Mouse (Mus musculus) forebrain, embryonic 16.5 days (tissue): ENCODE results near the gene Runx1. TPM values are rescaled to one million over a fixed set of nuclear protein-coding genes. Genes with fewer than 3 reads are reported as not detected.

Source experiments
- ATAC-seq: fragments of 200-750 bp; cut with Nextera tagmentation; 2 replicates; pipeline ENCODE4 v1.8.0; 2017; ENCODE audit warnings: mild to moderate bottlenecking, moderate library complexity
- H3K27ac ChIP-seq: fragments of 300-500 bp; sonication (generic); 2 replicates; pipeline ENCODE4 v1.5.1; 2014; ENCODE audit warnings: low read length, control low read depth
- H3K27me3 ChIP-seq: fragments of 300-500 bp; sonication (generic); replicated peaks from 2 replicates; pipeline ENCODE4 v1.6.1; 2014; ENCODE audit warnings: low read length; ENCODE audit not compliant: control insufficient read depth, insufficient read depth
- H3K36me3 ChIP-seq: fragments of 300-500 bp; sonication (generic); 2 replicates; pipeline ENCODE4 v1.6.1; 2014; ENCODE audit not compliant: control insufficient read depth, insufficient read depth
- H3K4me1 ChIP-seq: fragments of 300-500 bp; sonication (generic); replicated peaks from 2 replicates; pipeline ENCODE4 v1.6.1; 2014; ENCODE audit warnings: low read length; ENCODE audit not compliant: control insufficient read depth, insufficient read depth
- H3K4me2 ChIP-seq: fragments of 300-500 bp; sonication (generic); 2 replicates; pipeline ENCODE4 v1.6.1; 2014; ENCODE audit warnings: mild to moderate bottlenecking, low read length, control low read depth
- H3K4me3 ChIP-seq: fragments of 300-500 bp; sonication (generic); replicated peaks from 2 replicates; pipeline ENCODE4 v1.5.1; 2014; ENCODE audit warnings: mild to moderate bottlenecking, low read length, control low read depth
- H3K9ac ChIP-seq: fragments of 300-500 bp; sonication (generic); replicated peaks from 2 replicates; pipeline ENCODE4 v1.6.1; 2014; ENCODE audit warnings: low read depth, low read length, control low read depth
- H3K9me3 ChIP-seq: fragments of 300-500 bp; sonication (generic); 2 replicates; pipeline ENCODE4 v1.6.1; 2016; ENCODE audit warnings: low read length; ENCODE audit not compliant: control insufficient read depth
- WGBS: fragments of 180-500 bp; shearing (Covaris S2); extraction: QIAGEN DNeasy Blood & Tissue Kit; methylation state at CpG from one replicate; pipeline ENCODE4 v1.1.7; 2014; 5-methylcytosine and 5-hydroxymethylcytosine counted together
- polyA plus RNA-seq: library from polyadenylated mRNA; unstranded; fragments of >200 nt; fragmentation: Nextera tagmentation; extraction: Ambion mirVana; gene quantifications from 2 replicates; pipeline ENCODE4 v1.2.1, GENCODE M21; 2015

Gene Runx1
- polyA plus RNA-seq, 1 experiment from 2014 or later, result 0.48 TPM

DNA sequence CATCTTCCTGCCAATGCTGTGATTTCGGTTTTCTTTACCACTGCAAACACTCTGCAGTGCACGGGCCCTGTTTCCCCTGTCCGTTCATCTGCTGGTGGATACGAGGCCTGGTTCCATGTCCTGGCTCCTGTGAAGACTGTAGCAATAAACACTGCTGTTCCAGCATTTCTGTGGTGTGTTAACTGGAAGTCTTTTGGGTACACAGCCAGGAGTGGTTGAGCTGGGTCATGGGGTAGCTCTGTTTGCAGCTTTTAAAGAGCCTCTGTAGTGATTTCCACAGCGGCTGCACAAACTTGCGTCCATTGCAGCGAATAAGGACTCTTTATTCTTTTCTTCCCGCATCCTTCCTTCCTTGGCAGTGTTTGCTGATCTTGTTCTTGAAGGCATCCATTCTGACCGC lies 248.6 kb downstream of the Runx1 start:
- 81% methylated on average over 9 of the region's 9 CpGs for WGBS
- ATAC-seq, result no peak
- Histone ChIP-seq H3K9ac (no peak overlapping the region), H3K4me2 (no peak overlapping the region), H3K9me3 (no peaks in the 10 kb centered on the region), H3K36me3 (no peaks in the 10 kb centered on the region), H3K4me1 (no peaks in the 10 kb centered on the region), H3K4me3 (no peak overlapping the region), H3K27me3 (no peaks in the 10 kb centered on the region), H3K27ac (no peak overlapping the region)

DNA sequence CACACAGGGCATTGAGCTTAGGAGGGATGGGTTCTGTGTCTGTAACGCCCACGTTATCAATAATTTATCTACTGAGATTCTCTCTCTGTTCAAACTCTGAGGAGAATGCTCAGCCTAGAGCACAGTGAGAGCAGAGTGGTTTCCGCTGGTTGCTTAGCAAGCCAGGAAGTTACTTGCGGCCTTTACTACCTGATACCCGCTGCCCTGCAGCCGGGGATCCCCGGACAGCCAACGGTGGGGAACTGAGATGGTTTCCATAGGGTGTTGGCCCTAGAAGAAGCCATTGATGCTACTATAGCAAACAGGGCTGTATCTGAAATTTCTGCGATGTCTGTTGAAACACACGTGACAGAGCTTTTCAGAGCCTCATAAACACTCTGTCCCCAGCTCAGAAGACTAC lies 250.2 kb downstream of the Runx1 start:
- no peaks in the 10 kb centered on the region for H3K9me3 ChIP-seq
- H3K4me2 ChIP-seq, result no peak overlapping the region
- no peak overlapping the region for H3K9ac ChIP-seq
- no peak overlapping the region for H3K27ac ChIP-seq
- no peaks in the 10 kb centered on the region for H3K27me3 ChIP-seq
- H3K4me1 ChIP-seq, result no peaks in the 10 kb centered on the region
- no peak for ATAC-seq
- 89% methylated on average over 10 of the region's 10 CpGs for WGBS
- no peak overlapping the region for H3K4me3 ChIP-seq
- H3K36me3 ChIP-seq, result no peaks in the 10 kb centered on the region

DNA sequence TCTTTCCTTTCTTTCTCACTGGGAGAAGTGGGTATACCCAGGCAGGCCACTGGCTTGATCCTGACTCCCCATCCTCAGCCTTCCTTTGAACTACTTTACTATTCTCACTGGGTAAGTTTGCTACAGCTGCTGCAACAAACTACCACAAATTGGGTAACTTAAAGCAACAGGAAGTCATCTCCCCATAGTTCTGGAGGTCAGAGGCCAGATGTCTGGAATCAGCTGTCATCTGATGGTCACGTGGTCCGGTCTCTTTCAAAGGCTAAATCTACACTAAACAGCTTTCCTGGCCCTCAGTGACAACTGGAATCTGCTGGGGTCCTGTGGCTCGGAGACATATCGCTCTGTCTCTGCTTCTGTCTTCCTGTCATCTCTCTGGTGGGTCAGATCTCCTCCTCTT lies 252.8 kb downstream of the Runx1 start:
- Histone ChIP-seq H3K4me2 (no peak overlapping the region), H3K4me1 (no peaks in the 10 kb centered on the region), H3K36me3 (no peaks in the 10 kb centered on the region), H3K9ac (no peak overlapping the region), H3K27me3 (no peaks in the 10 kb centered on the region), H3K27ac (no peak overlapping the region), H3K4me3 (no peak overlapping the region), H3K9me3 (no peaks in the 10 kb centered on the region)
- no peak for ATAC-seq
- 87% methylated on average over 4 of the region's 4 CpGs for WGBS

DNA sequence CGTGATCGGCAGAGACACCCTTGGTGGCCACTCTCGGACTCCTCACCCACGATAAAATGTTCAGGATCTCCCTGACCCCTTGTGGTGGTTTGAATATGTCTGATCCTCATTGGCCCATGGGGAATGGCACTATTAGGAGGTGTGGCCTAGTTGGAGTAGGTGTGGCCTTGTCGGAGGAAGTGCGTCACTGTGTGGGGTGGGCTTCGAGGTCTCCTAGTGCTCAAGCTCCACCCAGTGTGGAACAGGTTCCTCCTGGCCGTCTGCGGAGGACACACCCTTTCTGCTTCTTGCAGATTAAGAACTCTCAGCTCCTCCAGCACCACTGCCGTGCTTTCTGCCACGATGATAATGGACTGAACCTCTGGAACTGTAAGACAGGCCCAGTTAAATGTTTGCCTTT lies 254.7 kb downstream of the Runx1 start:
- Histone ChIP-seq H3K27ac (no peak overlapping the region), H3K27me3 (no peaks in the 10 kb centered on the region), H3K9me3 (no peaks in the 10 kb centered on the region), H3K4me3 (no peak overlapping the region), H3K4me2 (no peak overlapping the region), H3K36me3 (no peaks in the 10 kb centered on the region), H3K9ac (no peak overlapping the region), H3K4me1 (no peaks in the 10 kb centered on the region)
- ATAC-seq, result no peak
- WGBS, result 91% methylated on average over 11 of the region's 11 CpGs

DNA sequence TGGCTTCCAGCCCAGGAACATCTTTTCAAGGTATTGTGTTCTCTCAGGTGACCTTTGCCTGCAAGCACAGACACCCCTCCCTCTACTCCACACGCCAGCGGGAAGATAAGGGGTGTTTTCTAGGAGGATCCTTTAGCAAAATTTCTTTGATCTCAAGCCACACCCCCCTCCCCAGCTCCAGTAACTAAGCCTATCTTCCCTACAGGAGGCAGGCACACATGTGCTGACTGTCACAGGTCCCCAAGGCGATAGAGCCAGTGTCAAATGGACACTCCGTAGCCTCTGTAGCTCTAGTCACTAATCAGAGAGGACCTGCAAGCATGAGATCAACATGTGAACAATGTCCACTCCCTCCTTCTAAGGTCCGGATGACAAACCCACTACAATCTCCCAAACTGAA lies 259.8 kb downstream of the Runx1 start:
- Histone ChIP-seq H3K4me3 (no peak overlapping the region), H3K4me2 (no peak overlapping the region), H3K27me3 (no peaks in the 10 kb centered on the region), H3K9ac (no peak overlapping the region), H3K36me3 (no peaks in the 10 kb centered on the region), H3K4me1 (peaks cover 9% of the 10 kb centered on the region), H3K9me3 (no peaks in the 10 kb centered on the region), H3K27ac (no peak overlapping the region)
- 33% methylated on average over 5 of the region's 5 CpGs for WGBS
- no peak for ATAC-seq

DNA sequence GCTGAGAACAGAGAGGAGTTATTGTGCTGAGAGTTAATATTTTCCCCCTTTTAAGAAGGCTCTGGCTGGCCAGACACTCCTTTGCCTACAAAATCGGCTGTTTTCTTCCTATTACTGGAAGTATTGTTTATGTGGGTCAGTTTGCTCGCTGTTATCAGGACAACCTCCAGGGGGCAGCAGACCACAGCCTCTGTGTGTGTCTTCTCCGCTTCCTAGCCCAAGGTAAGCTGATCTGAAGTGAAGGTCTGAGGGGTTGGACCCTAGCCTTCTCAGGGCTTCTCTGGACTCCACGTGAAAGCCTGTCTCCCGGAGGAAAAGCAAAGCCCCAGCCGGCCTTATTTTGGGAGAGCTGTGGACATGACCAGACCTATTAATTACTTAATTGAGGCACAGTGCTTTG lies 260.2 kb downstream of the Runx1 start:
- Histone ChIP-seq H3K27ac (no peak overlapping the region), H3K9me3 (no peaks in the 10 kb centered on the region), H3K4me1 (peaks cover 9% of the 10 kb centered on the region), H3K4me2 (peak overlapping the region; percentile 49), H3K36me3 (no peaks in the 10 kb centered on the region), H3K27me3 (no peaks in the 10 kb centered on the region), H3K4me3 (0 out of 2 replicates have a peak overlapping the region, but pooled peaks have one; percentile 16), H3K9ac (no peak overlapping the region)
- ATAC-seq, result peak; percentile 45
- 2% methylated on average over 6 of the region's 6 CpGs for WGBS

DNA sequence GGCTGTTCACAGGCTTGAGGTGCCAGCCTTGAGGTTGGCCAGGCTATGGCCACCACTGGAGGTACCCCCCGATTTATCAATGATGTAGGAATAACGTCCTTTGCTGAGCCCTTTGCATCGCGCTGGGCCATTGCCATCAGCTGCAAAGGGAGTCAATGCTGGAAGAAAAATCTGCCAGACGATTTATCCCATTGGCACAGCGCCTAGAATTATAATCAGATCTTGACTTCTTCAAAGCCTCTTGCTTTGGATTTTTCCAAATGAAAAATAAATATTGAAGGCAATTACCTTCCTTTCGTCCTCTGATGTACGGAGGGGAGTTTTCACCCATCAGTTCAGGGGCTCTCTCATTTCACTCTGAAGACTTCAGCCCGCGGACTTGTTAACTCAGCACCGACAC lies 260.7 kb downstream of the Runx1 start:
- no peak overlapping the region for H3K27ac ChIP-seq
- no peaks in the 10 kb centered on the region for H3K36me3 ChIP-seq
- no peaks in the 10 kb centered on the region for H3K27me3 ChIP-seq
- H3K9ac ChIP-seq, result no peak overlapping the region
- peak overlapping the region; percentile 49 for H3K4me2 ChIP-seq
- no peaks in the 10 kb centered on the region for H3K9me3 ChIP-seq
- no peak for ATAC-seq
- 45% methylated on average over 11 of the region's 11 CpGs for WGBS
- H3K4me1 ChIP-seq, result peaks cover 9% of the 10 kb centered on the region
- 0 out of 2 replicates have a peak overlapping the region, but pooled peaks have one; percentile 16 for H3K4me3 ChIP-seq

DNA sequence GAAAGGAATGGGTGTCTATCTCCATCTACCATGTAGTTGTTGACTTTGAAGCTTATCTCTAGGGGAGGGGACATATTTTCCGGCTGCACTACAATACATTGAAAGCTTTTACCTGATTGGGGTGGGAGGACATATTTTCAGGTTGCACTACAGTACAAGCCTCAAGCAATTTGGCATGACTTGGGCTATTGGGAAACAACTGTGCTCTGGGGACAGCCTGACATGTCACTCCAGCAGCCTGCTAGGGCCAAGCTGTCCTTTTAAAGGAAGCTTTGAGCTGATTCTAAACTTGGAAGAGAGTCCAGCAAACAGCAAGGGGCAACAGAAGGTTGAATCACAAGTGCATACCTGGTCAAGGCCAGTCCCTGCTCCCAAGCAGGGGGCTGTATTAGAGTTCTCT lies 270.9 kb downstream of the Runx1 start:
- no peaks in the 10 kb centered on the region for H3K36me3 ChIP-seq
- no peak overlapping the region for H3K4me3 ChIP-seq
- no peak overlapping the region for H3K4me2 ChIP-seq
- H3K27ac ChIP-seq, result no peak overlapping the region
- H3K4me1 ChIP-seq, result no peaks in the 10 kb centered on the region
- H3K27me3 ChIP-seq, result no peaks in the 10 kb centered on the region
- 95% methylated on average over 1 of the region's 1 CpGs for WGBS
- no peak overlapping the region for H3K9ac ChIP-seq
- H3K9me3 ChIP-seq, result no peaks in the 10 kb centered on the region
- ATAC-seq, result no peak

DNA sequence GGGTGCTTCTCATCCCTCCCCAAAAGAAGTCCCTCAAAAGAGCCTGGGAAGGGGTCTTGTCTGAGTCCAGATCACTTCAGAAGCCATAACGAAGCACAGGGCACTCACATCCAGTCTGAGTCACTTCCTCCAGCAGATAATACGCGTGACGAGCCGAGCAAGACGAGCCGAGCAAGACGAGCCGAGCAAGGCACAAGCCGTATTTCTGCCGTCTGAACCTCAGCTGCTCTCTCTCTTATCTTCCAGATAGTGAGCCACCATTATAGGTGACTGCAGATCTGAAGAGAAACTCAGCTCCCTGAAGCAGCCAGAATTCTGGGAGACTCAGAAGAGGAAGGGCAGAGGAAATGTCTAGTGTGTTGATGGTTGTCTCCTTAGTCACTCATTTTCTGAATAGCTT lies 273.1 kb downstream of the Runx1 start:
- H3K36me3 ChIP-seq, result no peaks in the 10 kb centered on the region
- H3K9me3 ChIP-seq, result no peaks in the 10 kb centered on the region
- H3K27ac ChIP-seq, result no peak overlapping the region
- no peak overlapping the region for H3K4me2 ChIP-seq
- H3K27me3 ChIP-seq, result no peaks in the 10 kb centered on the region
- H3K9ac ChIP-seq, result no peak overlapping the region
- ATAC-seq, result no peak
- H3K4me3 ChIP-seq, result no peak overlapping the region
- WGBS, result 87% methylated on average over 11 of the region's 11 CpGs
- H3K4me1 ChIP-seq, result no peaks in the 10 kb centered on the region

DNA sequence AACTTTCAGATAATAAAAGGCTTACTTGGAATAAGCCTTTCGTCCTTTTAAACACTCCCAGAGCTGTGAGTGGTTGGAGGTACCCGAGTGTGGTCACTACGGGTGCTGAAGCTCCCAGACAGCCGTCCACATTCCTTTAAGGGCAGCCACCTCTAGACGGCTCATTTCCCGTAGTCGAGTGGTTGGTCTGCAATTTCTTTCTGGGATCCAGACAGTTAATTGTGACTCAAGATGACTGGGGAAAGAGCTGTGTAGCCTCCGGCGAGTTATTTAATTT lies 273.9 kb downstream of the Runx1 start:
- no peak overlapping the region for H3K9ac ChIP-seq
- no peak overlapping the region for H3K4me3 ChIP-seq
- no peak overlapping the region for H3K4me2 ChIP-seq
- H3K27ac ChIP-seq, result no peak overlapping the region
- H3K36me3 ChIP-seq, result no peaks in the 10 kb centered on the region
- H3K27me3 ChIP-seq, result no peaks in the 10 kb centered on the region
- no peak for ATAC-seq
- H3K9me3 ChIP-seq, result no peaks in the 10 kb centered on the region
- 81% methylated on average over 9 of the region's 9 CpGs for WGBS
- H3K4me1 ChIP-seq, result no peaks in the 10 kb centered on the region
